Mouse (Mus musculus) erythroblast, embryonic 14.5 days (primary cell): Measurements from ENCODE around the gene Stmn1.

Source experiments
- GATA1 ChIP-seq: IDR thresholded peaks from 2 replicates; pipeline ENCODE4 v1.6.1; 2012; ENCODE audit warnings: low read length, inconsistent platforms, mixed read lengths
- TAL1 ChIP-seq: IDR thresholded peaks from 3 replicates; pipeline ENCODE4 v1.6.1; 2012; ENCODE audit warnings: low read length, inconsistent platforms, mixed read lengths

- TF ChIP-seq GATA1 (no peak), TAL1 (no peak)
Measured at GRCm38 (mm10) chr4:134510396-134510795, 42.3 kb downstream of the Stmn1 start.
